Mouse (Mus musculus): ENCODE data around the gene Zfp654.

The Zfp654 gene

DNA sequence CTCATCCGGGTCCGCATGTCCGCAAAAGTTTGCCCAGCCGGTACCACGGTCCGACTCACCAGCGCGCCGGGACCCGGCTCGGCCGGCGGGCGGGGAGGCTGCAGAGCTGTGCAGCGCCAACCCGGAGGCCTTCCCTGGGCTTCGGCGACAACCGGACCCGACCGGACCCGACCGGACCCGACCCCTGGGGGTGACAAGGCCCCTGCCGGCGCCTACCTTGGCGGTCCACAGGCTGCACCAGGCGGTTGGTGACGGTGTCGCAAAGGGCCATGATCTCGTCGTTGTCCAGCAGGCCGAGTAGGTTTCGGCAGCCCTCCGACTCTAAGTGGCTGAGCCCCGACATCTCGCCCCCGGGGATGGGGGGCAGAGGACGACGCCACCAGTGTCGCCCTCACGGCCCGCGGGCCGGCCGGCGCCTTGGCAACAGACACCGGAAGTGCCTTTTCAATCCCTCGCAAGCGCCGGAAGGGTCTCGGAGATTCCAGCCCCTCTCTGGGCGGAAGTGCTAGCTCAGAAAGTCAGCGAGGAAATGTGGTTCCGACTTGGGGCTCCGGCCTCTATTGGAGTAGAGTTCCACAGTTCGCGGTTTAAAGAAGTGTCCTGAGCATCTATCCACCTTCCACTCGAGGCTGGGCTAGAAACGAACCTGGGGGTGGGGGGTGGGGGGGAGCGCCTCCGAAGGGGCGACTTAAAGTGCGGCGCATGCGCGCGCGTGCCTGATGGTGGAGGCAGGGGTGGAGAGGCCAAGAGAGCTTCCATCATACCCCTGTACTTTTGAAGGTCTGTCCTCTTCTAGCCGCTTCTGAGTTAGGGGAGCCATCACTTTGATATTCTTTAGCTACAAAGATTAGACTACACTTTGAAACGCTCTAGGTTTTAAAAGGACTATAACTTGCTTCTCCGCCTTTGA, 80.7 kb downstream of the Zfp654 start, which contains the start of gene 4930453N24Rik:
Gene 4930453N24Rik (minus strand): TSS at position 641 of the 910 bp plus-strand sequence.
- DNase-seq (ENCODE audit: low read depth, low spot score) = peak; percentile 97

DNA sequence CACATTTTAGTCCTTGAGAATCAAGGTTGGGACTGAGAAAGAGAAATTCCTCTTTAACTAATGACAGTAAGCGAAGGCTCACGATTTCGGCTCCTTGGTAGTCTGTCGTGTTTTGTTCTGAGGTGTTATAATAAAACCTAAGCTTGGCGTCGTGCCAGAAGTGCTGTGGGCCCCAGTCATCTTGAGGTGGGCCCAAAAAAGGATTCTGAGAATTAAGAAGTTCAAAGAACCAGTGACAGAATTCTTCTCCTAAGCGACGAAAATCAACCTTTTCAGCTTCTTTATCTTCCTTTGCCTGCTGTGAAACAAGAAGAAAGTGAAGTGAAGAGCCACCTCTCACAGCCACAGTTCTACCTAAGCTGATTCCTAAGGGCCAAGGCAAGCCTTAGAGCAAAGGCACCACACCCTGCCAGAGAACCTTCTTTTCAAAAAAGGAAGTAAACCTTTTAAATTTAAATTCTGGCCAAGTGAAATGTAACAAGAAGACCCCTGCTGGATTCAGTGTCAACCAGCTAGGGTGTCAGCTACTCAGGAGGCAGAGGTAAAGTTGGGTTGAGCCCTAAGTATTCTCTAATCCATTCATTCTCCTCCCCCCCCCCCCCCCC, 84.7 kb downstream of the Zfp654 start:
- DNase-seq (ENCODE audit: low read depth, low spot score) = peak; percentile 15

DNA sequence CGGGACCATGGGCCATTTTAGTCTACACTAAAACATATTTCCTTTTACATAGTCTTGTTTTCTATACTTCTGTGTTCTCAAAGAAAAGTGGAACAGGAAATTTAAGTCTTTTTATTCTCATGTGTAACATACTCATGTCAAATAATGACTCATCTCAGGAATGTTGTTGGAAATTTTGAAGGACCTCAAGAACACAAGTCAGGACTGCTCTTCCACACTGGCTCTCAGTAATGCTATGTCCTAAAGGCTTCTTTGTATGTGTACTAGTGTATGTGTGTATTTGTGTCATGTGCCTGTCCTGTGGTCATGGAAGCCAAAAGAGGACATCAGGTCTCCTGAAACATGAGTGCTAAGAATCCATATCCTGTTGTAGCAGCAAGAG, 92.2 kb downstream of the Zfp654 start:
- no peak for DNase-seq (ENCODE audit: low read depth, low spot score)

DNA sequence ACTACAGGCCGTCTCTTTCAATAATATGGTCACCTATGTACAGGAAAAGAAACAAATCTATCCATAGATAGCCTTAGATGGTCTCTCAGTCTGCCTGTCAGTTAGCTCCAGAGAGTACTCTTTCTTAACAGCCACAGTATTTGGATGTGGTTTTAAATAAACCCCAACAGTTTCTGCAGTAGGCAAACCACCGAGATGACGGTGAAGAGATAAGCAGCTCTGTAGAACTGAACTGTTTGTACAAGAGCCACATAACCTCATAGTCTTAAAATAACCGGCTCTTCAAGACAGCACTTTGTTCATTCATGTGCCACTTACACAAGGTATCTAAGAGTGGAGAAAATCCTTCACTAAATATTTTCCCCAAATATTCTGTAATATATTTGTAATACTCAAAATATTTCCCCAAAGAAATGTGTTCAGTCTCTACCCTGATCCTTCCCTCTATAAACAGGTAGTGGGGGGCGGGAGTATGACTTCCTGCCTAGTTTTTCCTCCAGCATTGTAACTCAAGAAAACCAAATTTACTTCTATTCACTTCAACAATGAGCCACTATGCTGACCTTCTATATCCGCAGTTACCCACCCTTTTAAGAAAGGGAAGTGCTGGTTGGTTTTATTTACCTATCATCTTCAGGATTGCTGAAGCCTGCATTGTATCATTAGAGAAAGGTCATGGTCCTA, 92.7 kb downstream of the Zfp654 start:
- DNase-seq (ENCODE audit: low read depth, low spot score) = no peak

DNA sequence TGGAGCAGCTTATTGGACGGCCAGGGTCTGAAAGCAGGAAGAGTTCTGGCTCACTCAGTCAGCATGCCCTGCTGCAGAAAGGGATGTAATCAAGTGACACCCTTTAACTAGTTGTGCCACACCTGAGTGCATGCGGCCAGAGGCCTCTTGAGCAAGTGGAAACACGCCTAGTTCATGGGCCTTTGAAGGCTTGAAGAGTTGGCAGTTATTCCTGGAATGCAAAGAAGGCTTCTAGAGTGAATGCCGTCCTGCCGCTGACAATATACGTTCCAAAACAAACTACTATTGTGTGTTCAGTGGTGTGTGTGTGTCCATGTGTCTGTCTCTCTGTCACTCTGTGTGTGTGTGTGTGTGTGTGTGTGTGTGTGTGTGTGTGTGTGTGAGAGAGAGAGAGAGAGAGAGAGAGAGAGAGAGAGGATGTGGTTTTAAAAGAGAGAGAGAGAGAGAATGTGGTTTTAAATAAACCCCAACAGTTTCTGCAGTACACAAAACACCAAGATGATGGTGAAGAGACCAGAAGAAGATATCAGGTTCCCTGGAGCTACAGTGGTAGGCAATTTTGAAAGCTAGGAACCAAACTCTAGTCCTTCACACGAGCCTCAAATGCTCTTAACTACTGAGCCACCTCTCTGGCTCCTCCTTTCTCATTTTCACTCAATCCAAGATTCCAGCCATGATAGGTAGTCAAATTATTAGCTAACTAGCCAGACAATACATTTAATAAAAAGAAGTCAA, 93.6 kb downstream of the Zfp654 start:
- DNase-seq (ENCODE audit: low read depth, low spot score) = no peak

DNA sequence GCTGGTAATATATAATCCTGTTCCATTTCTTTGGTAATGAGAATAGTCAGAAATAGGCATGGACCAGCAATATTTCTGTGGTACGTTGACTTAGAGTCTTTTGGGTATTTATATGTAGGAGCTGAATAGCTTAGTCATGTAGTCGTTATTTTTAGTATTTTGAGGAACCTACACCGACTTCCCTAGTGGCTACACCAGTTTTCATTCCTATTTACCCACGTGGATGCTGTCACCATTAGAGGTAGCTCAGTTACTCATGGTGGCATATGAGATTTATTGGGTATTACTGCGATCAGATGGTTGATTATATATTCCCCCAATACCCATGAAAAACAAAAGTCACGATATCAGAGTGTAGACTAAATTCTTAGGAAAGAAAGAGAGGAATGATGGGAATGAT, 95.1 kb downstream of the Zfp654 start:
- no peak for DNase-seq (ENCODE audit: low read depth, low spot score)

DNA sequence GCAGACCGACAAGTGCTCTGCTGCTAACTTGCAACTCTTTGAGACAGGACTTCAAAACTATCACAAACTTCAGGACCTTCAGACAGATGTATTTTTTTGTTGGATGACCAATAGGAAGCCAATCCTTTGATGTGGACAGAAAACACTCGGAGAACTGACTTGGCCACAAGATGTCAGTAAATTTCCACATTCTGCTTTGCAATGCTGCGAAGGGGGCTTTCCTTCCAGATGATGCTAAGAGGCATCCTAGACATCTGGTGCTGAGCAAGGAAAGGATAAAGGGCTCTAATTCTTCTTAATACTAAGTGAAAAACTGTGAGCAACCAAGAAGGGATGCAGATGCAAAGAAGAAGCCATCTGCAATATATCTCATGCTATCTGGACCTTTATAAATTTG, 96.7 kb downstream of the Zfp654 start:
- peak; percentile 47 for DNase-seq (ENCODE audit: low read depth, low spot score)

DNA sequence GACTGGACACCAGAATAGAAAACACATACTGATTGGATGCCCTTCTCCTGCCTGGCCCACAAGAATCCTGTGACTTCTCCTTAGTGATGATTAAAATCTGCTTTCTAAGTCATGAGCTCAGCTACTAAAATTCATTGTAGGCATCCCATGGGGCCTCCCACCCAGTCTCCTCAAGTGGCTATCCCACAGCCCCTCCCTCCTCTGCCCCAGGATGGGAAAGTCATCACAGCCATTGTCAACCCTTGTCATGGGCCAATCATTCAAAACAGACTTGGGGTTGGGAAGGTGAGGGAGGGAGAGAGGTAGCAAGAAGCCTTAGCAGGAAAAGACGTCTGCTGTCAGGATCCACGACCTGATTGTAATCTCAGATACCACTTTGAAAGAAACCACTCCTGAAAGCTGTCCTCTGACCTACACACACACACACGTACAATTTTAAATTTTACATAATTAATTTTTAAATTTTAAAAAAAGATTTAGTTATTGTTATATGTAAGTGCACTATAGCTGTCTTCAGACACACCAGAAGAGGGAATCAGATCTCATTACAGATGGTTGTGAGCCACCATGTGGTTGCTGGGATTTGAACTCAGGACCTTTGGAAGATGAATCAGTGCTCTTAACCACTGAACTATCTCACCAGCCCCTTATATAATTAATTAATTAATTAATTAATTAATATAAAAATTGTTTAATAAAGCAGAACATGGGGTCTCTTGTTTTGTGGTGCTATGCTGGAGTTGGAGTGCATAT, 97.3 kb downstream of the Zfp654 start:
- no peak for DNase-seq (ENCODE audit: low read depth, low spot score)

DNA sequence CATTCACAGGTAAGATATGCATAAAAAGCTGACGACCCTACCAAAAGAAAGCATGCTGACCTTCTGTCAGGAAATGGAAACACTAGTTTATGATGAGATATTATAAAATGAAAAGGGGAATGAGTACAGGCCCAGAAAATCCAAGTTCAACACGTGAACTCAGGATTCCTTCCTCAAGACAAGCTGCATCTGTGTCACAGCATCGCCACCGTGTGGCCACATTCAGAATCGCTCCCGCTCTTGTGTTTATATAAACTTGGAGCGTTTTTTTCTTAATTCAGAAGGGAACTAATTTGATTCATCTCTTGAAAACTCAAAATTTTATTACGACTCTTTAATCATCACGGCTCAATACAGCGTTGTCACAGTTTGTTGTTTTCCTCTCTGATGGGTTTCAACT, 103.2 kb downstream of the Zfp654 start:
- DNase-seq (ENCODE audit: low read depth, low spot score) = peak; percentile 74

DNA sequence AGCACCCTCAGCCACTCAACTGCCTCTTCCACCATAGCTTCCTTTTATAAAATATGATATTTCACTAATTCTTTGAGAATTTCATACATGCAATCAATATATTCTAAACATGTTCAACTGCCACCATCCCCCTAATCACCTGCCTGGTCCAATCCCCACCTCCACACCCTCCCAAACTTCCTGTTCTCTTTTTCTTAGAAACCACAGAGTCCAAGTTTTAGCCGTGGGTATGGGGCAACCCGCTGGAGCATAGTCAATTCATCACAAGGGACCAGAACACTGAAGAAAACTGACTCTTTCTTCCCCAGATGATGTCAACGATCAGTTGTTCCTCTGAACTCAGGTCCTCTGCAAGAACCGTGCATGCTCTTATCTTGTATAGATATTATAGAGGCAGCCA, 106.4 kb downstream of the Zfp654 start:
- no peak for DNase-seq (ENCODE audit: low read depth, low spot score)

DNA sequence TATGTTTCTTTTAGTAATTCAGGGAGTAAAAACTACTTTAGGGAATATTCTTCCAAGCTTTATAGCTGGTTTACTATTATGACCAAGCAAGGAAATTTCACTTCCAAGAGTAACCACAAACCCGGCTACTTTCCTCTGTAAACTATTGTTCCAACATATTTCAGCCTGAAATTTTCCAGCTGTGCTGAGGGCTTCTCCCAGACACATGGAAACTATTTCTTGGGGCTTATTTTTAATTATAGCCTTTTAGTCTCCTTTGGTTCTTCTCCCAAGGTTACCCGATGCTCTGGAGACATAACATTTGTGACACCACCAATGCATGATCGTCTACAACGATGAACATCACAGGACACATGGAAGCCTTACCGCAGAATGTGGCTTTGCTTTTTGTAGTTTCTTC, 114.2 kb downstream of the Zfp654 start:
- DNase-seq (ENCODE audit: low read depth, low spot score) = no peak

Measured in A20 (cell line).